Mouse (Mus musculus): ENCODE results near the gene Cgref1. TPM values are rescaled to one million over a fixed set of nuclear protein-coding genes. Genes with fewer than 3 reads are reported as not detected.

Gene Cgref1
- total RNA-seq (2017) = not detected in 3 replicates

DNA sequence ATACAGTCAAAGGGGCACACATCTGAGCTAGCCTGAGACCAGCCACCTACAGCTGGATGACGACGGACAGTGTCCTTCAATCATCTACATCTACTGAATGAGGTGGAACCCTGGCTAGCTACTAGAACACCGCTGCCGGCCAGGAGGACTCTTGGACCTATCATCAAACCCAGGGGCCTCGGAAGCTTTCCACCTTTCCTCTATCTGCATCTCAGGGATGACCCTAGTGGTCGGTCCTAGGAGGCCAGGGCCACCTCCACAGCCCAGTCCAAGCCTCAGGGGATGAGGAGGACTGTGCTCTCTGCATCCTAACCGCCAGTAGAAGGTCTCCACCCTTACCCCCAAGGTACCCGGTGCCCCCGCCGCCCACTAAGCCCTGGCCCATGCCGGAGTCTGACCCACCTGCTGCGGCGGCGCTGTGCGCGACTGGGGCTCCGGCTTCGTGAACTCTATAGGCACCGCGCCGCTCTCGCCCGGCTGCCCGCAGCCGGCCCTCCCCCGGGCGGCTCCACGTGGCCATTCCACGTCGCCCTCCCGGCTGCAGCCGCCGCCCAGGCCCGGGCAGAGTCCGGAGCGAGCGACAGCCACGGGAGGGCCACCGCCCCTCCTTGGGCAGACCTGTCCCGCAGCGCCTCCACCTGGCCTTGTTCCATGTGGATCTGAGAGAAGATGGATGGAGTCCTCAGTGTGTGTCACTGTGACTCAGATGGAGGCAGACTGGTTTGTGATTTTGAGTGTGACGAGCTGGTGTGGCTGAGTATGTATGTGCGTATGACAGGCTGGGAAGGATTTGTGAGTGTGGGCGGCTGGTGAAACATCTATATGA is at the start of gene Cgref1:
Gene Cgref1, minus strand, starts transcription at position 636 of the 826 bp plus-strand sequence.
- ATAC-seq (replicated peaks; ENCODE audit: insufficient number of reproducible peaks, low FRiP score, low TSS enrichment, poor library complexity, severe bottlenecking) = no peak

DNA sequence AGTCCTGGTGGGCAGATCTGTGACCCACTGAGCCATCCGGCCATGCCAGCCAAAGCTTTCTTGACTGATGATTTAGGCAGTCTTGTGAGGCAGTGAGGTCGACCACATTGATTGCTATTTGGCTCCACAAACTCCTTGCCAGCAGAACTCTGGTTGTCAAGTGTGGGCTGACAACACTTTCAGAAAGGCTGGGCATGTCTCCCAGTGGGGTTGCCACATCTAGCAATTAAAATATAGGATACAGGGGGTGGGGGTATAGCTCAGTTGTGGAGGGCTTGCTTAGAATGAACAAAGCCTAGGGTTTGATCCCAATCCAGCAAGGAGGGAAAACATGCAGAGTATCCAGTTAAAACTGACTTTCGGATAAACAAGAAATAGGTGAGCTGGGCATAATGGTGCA is 48.7 kb upstream of the Cgref1 start:
- no peak for ATAC-seq (replicated peaks; ENCODE audit: insufficient number of reproducible peaks, low FRiP score, low TSS enrichment, poor library complexity, severe bottlenecking)

DNA sequence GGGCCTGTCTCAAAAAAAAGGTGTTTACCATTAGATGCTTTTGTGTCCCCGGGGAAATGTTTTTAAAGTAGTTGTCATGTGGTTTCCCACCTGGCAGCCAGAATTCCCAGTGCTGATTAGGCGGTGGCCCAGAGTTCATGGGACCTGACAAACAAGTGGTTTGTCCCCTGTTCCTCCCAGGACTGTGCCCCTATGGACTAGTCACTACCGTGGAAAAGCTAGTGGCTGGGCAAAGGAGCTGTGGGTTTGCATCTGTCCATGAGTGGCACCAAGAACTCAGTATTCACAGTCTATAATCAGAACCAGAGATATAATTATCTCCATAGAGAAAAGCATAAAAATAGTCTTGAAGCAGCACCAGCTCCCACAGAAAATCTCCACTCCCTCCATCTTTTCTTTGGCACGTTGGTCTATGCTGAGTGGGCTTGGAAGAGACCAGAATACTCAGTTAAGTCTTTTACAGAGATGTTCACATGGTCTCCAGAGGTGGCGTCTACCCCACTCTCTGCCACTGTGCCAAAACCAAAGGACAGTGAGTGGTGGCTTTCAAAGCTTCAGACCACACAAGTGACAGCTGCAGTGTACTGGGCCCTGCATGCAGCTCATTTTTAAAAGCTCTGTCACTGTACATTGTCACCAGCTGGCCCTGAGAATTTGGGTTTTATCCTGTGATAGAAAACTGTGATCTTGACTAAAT is 47.7 kb upstream of the Cgref1 start:
- no peak for ATAC-seq (replicated peaks; ENCODE audit: insufficient number of reproducible peaks, low FRiP score, low TSS enrichment, poor library complexity, severe bottlenecking)

DNA sequence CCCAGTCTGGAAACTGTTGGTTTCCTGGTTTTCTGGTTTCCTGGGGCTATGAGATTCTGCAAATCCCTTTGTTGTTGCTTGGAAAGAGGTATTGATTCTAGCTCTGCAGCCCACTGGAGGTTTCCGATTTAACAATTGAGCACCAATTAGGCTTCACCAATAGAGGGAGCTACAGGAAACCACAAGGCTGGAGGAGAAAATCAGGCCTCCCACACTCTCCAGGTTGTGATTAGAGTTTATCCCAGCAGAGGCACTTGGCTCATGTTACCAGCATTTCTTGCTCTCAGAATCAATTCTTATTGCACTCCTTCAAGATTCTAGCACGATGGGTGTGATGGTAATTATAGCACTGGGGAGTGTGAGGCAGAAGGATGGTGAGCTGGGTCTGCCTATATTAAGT is 37.0 kb upstream of the Cgref1 start:
- no peak for ATAC-seq (replicated peaks; ENCODE audit: insufficient number of reproducible peaks, low FRiP score, low TSS enrichment, poor library complexity, severe bottlenecking)

DNA sequence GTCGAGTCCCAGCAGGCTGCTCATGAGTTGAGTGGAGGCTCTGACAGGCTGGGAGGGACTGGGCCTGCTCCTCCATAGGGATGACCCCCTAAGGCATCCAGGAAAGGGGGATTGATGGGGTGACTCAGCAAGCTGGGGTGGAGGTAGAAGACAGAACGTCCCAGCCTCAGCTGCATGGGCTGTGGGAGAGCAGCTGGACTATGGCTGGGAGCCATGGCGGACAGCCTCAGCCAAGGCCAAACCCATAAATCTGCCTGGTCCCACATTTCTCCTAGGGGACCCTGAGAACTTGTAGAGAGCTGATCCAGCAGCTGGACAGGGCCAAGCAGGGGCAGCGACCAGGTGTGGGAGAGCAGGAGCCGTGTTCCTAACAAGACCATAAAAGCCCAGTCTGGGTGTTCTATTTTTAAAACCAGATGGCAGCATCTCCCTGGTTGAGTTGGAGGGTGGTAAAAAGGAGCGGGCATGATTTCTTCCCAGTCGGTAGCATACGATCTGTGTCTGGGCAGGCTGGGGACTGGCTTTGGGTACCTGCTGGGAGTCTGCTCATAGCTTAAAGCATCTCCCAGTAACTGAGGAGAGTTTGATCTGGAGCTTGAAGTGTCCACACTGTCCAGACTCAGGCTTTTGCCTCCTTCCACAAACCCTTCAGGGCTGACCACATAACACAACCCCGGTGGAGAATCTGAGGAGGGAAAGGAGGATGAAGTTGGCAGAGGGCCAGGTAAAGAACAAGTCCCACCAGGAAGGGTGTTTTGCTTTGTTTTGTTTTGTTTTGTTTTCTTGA is 29.7 kb upstream of the Cgref1 start:
- ATAC-seq (replicated peaks; ENCODE audit: insufficient number of reproducible peaks, low FRiP score, low TSS enrichment, poor library complexity, severe bottlenecking) = no peak

DNA sequence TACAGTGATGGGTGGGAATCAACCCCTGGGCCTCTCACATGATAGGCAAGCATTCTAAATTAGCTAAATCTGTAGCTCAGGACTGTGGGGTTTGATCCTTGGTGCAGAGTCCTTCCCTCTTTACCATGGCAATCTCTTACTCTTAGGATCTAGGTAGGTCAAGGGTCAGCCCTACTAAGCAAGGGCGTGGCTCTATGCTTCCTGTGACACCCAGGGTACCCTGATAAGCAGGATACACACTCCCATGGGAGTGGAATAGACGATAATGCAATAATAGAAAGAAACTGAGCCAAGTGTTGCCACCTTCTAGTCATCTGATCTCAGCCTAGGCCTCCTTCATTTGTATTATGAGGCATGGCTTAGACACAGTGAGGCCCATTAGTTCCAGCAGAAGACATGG is 24.0 kb upstream of the Cgref1 start:
- no peak for ATAC-seq (replicated peaks; ENCODE audit: insufficient number of reproducible peaks, low FRiP score, low TSS enrichment, poor library complexity, severe bottlenecking)

DNA sequence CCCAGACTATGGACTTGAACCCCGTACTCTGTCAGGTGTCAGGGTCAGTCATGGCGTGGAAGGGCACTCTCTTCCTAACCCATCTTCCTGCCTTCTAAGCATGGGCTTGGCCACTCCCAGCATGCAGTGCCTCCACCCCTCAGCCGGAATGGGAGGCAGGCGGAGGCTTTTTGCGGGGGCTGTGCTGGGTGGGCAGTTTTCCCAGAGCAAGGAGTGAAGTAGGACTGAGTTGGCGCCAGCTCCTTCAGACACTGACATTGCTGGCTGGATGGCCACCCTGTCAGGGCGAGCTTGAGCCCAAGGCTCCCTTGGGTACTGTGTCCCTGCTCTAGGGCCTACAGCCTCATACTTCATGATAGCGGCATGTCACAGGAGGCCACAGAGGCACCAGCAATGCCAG is 23.0 kb upstream of the Cgref1 start, which contains the start of gene Tcf23:
Gene Tcf23, plus strand, starts transcription at position 247 of the 400 bp plus-strand sequence.
- no peak for ATAC-seq (replicated peaks; ENCODE audit: insufficient number of reproducible peaks, low FRiP score, low TSS enrichment, poor library complexity, severe bottlenecking)

DNA sequence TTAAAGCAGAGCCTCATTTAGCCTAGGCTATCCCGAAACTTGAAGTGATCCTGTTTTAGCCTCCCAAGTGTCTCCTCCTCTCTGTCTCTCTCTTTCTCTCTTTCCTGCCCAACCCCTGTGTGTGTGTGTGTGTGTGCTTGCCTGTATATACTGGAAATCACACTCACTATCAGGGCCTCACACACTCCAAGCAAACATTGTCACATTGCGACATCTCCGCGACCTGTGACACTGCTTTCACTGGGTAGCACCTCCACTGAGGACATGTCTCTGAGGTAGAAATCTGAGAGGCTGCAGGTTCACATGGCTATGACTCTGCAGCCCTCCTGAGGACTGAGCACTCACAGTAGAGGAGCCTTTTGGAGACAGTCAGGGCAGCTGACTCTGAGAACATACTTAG is 20.8 kb upstream of the Cgref1 start:
- ATAC-seq (replicated peaks; ENCODE audit: insufficient number of reproducible peaks, low FRiP score, low TSS enrichment, poor library complexity, severe bottlenecking) = no peak

DNA sequence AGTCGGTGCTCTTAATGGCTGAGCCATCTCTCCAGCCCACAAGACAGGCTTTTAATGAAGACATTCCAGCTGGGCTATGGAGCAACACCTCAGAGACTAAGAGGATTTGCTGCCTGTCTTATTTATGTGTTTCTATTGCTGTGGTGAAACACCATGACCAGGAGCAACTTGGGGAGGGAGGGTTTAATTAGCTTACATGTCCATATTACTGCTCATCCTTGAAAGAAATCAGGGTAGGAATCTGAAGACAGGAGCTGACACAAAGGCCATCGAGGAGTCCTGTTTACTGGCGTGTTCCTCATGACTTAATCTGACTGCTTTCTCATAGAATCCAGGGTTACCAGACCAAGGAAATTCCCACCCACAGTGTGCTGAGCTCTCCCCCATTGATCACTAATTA is 18.5 kb upstream of the Cgref1 start:
- ATAC-seq (replicated peaks; ENCODE audit: insufficient number of reproducible peaks, low FRiP score, low TSS enrichment, poor library complexity, severe bottlenecking) = no peak

DNA sequence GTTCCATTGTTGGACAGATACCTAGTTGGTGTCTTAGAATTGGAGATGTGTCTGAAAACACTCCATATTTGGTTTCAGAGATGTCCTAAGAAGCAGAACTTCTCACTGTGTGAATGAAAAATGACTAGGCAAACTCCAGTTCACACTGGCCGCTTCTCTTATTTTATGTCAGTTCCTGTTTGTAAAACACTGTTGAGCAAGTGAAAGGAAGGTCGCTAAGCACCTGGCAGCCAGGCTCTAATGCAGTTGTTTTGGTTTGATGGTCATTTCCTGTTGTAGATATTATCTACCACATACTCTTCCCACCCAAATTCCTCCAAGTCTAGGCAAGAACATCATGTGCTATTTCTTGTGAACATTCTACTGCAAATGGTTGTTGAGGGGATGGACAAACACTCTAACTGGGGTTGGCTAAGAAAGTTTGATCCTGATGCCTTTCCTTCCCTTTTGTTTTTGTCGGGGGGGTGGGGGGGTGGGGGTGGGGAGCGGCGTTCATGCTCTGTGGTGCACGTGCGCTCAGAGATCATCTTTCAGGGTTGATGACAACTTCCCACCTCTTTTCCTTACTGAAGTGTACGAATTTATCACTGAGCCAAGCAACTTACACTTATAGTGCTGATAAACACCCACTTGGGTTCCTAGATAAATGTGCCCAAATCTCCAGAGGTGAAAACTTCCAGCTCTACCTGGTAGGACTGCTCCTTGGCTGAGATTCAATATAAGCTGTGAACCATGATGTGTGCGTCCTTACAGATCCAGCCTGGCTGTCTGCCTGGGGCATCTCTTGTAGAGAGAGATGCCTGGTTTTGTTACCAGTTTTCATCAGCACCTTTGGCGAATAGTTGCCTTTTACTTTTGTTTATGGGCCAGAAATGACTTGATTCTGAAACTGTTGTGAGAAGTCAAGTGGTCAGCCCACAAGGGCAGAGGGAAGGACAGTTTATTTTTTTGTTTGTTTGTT is 16.4 kb upstream of the Cgref1 start:
- peak; percentile 59 for ATAC-seq (replicated peaks; ENCODE audit: insufficient number of reproducible peaks, low FRiP score, low TSS enrichment, poor library complexity, severe bottlenecking)

DNA sequence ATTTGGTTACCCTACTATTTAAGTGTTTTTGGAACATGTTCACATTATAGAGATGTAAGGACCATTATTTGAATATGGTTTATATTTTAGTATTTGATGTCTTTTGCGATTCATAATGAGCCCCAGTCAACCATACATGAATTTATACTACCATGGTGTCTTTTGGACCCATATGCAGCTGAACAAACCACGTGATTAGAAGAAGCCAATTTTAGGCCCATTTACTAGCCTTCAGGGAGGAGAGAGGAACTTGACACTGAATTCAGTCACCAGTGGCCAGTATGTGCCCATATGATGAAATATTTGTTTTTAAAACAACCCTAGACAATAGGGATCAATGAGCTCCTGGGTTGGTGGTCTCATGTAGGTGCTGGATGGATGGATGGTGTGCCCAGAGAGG is 15.4 kb upstream of the Cgref1 start:
- 0 out of 2 replicates have a peak, but pooled peaks have one; percentile 15 for ATAC-seq (replicated peaks; ENCODE audit: insufficient number of reproducible peaks, low FRiP score, low TSS enrichment, poor library complexity, severe bottlenecking)

DNA sequence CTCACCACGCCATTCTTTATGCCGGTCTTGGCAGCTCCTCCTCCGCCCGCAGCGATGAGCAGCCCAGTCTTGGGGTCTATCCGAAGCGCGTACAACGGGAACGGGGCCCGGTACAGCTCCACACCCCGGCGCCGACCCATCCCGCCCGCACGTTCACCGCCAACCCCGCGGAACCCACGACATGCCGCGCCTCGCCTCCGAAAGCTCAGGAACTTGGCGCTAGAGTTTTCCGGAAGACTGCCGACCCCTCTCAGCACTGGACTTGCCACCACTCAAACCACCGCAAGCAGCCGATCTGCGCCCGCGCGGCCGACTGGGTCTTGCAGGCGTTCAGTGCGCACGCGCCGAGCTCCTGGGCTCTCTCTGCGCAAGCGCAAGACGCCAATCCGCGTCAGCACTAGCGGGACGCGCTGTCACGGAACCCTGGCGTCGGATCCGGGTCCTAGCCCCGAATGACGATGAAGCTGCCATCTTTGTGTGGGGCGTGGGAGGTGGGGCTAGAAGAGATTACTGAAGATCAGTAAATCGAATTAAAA is 14.6 kb upstream of the Cgref1 start, which contains the start of gene Preb:
Gene Preb, minus strand, starts transcription at position 396 of the 536 bp plus-strand sequence.
- ATAC-seq (replicated peaks; ENCODE audit: insufficient number of reproducible peaks, low FRiP score, low TSS enrichment, poor library complexity, severe bottlenecking) = peak; percentile 78

DNA sequence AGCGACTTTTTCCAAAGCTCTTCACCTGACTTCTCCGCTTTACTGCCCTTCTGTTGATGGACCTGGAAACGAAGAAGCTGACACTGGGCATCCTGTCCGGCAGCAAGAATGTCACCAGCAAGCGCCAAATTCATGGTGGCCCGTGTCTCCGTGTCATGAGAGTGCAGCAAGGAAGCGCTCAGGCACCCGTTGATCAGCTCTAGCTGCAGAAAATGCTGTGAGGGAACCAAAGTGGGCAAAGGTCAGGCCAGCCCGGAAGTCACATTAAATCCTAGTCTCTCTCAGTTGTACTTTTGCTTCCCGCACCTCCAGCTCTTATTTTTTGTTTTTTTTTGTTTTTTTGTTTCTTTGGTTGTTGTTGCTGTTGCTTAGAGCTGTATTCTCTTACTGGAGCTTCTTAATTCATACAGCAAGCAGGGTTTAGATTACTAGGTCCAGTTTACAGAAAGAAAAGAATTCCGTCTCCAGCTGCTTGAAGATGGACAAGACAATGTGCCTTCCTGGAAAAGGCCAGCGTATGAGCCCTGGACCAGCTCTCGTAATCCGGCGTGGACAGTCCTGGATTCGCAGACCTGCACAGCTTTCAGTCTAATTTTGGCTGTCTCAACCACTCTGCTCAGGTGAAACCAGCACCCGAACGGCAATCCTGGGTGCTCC is 13.9 kb upstream of the Cgref1 start:
- ATAC-seq (replicated peaks; ENCODE audit: insufficient number of reproducible peaks, low FRiP score, low TSS enrichment, poor library complexity, severe bottlenecking) = no peak

DNA sequence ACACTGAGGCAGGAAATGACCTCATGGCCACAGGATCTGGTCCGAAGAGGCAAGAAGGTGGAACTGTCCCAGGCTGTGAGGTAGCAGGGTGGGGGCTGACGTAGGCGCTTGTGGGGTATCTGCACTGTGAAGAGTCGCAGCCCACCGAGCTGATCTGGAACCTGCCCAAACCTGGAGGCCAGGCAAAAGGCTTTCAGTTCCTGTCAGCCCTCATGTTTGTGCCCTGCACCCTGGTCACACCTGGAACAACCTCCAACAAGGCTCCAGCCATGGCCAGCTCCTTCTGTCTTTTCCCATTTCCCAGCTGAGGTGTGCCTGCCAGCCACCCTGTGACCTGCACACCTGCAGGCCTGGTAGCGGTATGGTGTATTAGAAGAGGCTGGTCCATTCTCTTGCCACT is 12.5 kb upstream of the Cgref1 start:
- ATAC-seq (replicated peaks; ENCODE audit: insufficient number of reproducible peaks, low FRiP score, low TSS enrichment, poor library complexity, severe bottlenecking) = no peak

DNA sequence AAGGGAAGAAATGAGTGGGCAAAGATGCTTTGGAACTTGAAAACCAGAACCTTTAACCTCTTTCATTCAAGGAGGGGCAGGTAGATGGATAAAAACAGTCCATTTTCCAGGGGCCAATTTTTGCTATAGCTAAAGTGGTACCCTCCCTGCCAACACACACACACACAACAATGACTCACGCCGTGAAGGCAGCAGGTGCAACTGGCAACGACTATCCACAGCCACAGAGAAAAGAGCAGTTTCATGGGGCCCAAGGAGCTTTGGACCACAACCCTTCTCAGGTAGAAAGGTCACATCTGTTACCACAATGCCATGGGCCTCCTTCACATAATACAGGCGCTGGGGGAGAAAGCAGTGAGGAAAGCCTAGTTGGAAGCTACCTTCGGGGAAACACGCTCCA is 10.4 kb upstream of the Cgref1 start:
- ATAC-seq (replicated peaks; ENCODE audit: insufficient number of reproducible peaks, low FRiP score, low TSS enrichment, poor library complexity, severe bottlenecking) = no peak

DNA sequence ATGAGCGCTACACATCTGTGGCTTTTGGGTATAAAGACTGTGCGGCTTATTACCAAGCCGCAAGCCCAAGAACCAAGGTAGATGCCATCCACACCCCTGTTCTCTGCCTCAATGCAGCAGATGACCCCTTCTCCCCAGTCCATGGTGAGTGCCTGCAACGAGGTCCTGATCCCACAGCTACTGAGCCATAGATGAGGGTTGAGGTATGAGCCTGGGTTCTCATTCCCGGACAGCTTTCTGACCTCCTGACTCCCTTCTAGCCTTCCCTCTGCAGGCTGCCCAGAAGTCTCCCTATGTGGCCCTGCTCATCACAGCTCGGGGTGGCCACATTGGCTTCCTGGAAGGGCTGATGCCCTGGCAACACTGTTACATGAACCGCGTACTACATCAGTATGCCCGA is 9.2 kb upstream of the Cgref1 start:
- ATAC-seq (replicated peaks; ENCODE audit: insufficient number of reproducible peaks, low FRiP score, low TSS enrichment, poor library complexity, severe bottlenecking) = no peak

DNA sequence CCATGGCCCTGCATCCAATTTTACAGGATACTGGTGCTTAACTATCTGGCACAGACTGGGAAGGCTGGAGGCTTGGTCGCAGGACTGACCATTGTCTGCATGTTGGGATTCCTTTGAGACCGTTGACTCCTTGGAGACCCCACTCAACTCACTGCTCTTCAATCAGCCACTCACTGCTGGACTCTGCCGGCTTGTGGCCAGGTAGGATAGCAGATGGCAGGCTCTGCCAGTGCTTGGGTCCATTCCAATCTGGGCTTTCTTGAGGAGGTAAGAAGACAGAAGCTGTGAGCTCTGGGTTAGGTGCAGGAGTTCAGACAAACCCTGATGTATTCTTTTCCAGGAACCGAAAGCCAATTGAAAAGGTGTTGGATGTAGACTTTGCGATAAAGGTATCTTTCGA is 8.7 kb upstream of the Cgref1 start:
- ATAC-seq (replicated peaks; ENCODE audit: insufficient number of reproducible peaks, low FRiP score, low TSS enrichment, poor library complexity, severe bottlenecking) = no peak

DNA sequence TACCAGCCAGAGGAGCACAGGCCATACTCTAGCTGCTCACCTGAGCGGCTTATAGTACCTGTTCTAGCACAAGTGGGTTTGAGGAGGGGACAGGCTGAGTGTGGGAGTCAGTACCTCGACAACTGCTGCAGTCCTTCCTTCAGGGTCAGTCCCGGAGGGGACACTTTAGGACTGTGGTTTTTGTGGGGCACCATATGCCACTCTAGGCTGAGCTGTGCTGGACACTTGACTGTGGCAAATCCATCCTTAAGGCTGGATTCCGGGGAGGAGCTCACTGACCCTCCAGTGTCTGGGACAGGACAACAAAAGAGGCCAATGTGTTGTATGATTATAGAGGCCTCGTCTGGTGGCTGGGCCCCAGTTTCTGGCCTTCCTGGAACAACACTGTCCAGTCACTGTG is 7.2 kb upstream of the Cgref1 start:
- ATAC-seq (replicated peaks; ENCODE audit: insufficient number of reproducible peaks, low FRiP score, low TSS enrichment, poor library complexity, severe bottlenecking) = no peak

Measured in monocyte, adult 5-6 weeks (primary cell).